Mouse (Mus musculus): ENCODE measurements around the gene Itgb3bp. TPM values are rescaled to one million over a fixed set of nuclear protein-coding genes. Genes with fewer than 3 reads are reported as not detected.

The Itgb3bp gene
- total and polyA plus RNA-seq, 2 experiments from 2014 or later = 1.1 to 26.2 TPM

DNA sequence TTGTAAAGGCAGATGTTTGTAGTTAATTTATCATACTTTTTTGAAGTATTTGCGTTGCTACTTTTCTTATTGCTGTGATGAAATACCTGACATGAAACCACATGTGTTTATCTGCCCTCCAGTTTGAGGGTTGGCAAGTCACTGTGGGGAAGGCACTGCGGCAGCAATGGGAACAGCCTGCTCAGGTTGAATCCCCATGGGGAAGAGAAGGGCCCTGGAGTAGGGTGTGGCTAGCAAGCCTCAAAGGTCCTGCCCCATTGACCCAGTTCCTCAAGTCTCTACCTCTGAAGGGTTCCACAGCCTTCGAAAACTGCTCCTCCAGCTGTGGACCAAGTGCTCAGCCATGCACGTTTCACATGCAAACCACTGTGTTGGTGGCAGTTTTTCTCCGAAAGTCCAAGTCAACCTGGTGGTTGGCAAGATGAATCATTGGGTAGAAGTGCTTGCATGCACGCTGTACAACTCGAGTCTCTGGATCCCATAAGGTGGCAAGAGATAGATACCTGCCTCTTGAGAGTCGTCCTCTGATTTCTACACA is 203.6 kb downstream of the Itgb3bp start:
- no peaks in the 10 kb centered on the region for H3K27me3 ChIP-seq (ENCODE audit: control insufficient read depth, insufficient read depth, low read length)
- H3K4me2 ChIP-seq (ENCODE audit: low read depth, low read length) = no peak overlapping the region
- ATAC-seq (ENCODE audit: insufficient read depth, low read depth) (no peak), DNase-seq (ENCODE audit: low spot score) (no peak)
- WGBS = 91% methylated on average over 8 of the region's 8 CpGs
- H3K4me3 ChIP-seq (ENCODE audit: low read depth, low read length) = no peak overlapping the region
- TF ChIP-seq EP300 (IDR thresholded peaks at IDR 0.05; ENCODE audit: low read depth) (no peak), CTCF (IDR thresholded peaks at IDR 0.05; ENCODE audit: low read depth) (no peak)
- peaks cover 36% of the 10 kb centered on the region for H3K36me3 ChIP-seq (replicated peaks; ENCODE audit: control insufficient read depth, insufficient read depth, low read length)
- peaks cover 6% of the 10 kb centered on the region; the same call in 1 of the 2 replicates for H3K9me3 ChIP-seq (replicated peaks; ENCODE audit: control insufficient read depth, low read length)
- no peak overlapping the region for H3K27ac ChIP-seq (ENCODE audit: low read depth)
- H3K9ac ChIP-seq (replicated peaks; ENCODE audit: low read depth, low read length) = no peak overlapping the region
- H3K4me1 ChIP-seq (ENCODE audit: control insufficient read depth, insufficient read depth) = no peaks in the 10 kb centered on the region

DNA sequence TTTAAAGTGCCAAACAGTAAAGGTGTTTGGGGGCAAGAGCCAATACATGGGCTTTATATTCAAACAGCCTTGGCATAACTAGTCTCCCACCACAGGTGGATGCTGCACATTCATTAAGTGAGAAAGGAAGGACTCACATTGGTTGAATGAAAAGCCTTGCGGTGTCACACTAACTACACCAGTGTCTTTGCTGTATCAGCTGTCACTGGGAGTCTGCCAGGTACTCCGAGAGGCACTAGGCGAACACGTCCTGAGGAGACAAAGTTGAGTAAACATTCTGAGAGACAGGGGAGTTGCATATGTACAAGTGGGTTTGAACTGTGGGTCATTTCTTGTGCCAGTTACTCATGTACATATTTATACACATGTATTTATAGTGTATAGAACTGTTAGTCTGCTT is 205.3 kb downstream of the Itgb3bp start:
- Histone ChIP-seq H3K27me3 (ENCODE audit: control insufficient read depth, insufficient read depth, low read length) (no peaks in the 10 kb centered on the region), H3K4me3 (ENCODE audit: low read depth, low read length) (no peak overlapping the region), H3K27ac (ENCODE audit: low read depth) (no peak overlapping the region), H3K9ac (replicated peaks; ENCODE audit: low read depth, low read length) (no peak overlapping the region), H3K9me3 (replicated peaks; ENCODE audit: control insufficient read depth, low read length) (no peaks in the 10 kb centered on the region), H3K36me3 (replicated peaks; ENCODE audit: control insufficient read depth, insufficient read depth, low read length) (peaks cover 28% of the 10 kb centered on the region), H3K4me1 (ENCODE audit: control insufficient read depth, insufficient read depth) (no peaks in the 10 kb centered on the region), H3K4me2 (ENCODE audit: low read depth, low read length) (no peak overlapping the region)
- ATAC-seq (ENCODE audit: insufficient read depth, low read depth) (no peak), DNase-seq (ENCODE audit: low spot score) (no peak)
- no peak for TF ChIP-seq EP300 (IDR thresholded peaks at IDR 0.05; ENCODE audit: low read depth)
- TF ChIP-seq CTCF (IDR thresholded peaks at IDR 0.05; ENCODE audit: low read depth) = no peak
- WGBS = 68% methylated on average over 4 of the region's 4 CpGs

DNA sequence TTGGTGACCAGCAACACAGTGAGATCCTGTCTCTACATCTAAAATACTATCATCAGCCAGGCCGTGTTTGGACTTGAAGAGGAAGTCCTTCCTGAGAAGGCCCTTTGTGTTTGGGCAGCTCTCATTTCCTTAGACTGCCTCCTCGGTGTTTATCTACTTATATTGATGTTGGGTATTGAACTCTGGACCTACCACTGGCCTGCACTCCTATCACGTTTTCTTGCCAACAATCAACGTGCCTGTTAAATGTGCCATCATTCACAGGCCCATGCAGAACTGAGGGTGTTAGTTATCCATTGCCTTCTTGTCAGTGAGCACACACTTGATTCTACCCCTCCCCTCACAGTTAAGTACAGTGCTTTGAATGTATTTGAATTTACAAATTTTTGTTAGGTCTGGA is 211.7 kb downstream of the Itgb3bp start:
- no peak overlapping the region for H3K27ac ChIP-seq (ENCODE audit: low read depth)
- TF ChIP-seq CTCF (IDR thresholded peaks at IDR 0.05; ENCODE audit: low read depth) (no peak), EP300 (IDR thresholded peaks at IDR 0.05; ENCODE audit: low read depth) (no peak)
- peaks cover 12% of the 10 kb centered on the region for H3K36me3 ChIP-seq (replicated peaks; ENCODE audit: control insufficient read depth, insufficient read depth, low read length)
- peaks cover 8% of the 10 kb centered on the region for H3K4me1 ChIP-seq (ENCODE audit: control insufficient read depth, insufficient read depth)
- no peak overlapping the region for H3K4me2 ChIP-seq (ENCODE audit: low read depth, low read length)
- H3K27me3 ChIP-seq (ENCODE audit: control insufficient read depth, insufficient read depth, low read length) = no peaks in the 10 kb centered on the region
- H3K9me3 ChIP-seq (replicated peaks; ENCODE audit: control insufficient read depth, low read length) = no peaks in the 10 kb centered on the region
- no peak for ATAC-seq (ENCODE audit: insufficient read depth, low read depth)
- no peak overlapping the region for H3K9ac ChIP-seq (replicated peaks; ENCODE audit: low read depth, low read length)
- H3K4me3 ChIP-seq (ENCODE audit: low read depth, low read length) = no peak overlapping the region
- 55% methylated on average over 4 of the region's 4 CpGs for WGBS
- DNase-seq (ENCODE audit: low spot score) = no peak

GRCm38 (mm10) chr4:99715783-99716416 is 213.7 kb downstream of the Itgb3bp start:
- Histone ChIP-seq H3K36me3 (replicated peaks; ENCODE audit: control insufficient read depth, insufficient read depth, low read length) (peaks cover 7% of the 10 kb centered on the region), H3K27ac (ENCODE audit: low read depth) (peak overlapping the region; percentile 52; the same call in 1 of the 2 replicates), H3K4me3 (ENCODE audit: low read depth, low read length) (peak overlapping the region; percentile 74), H3K9me3 (replicated peaks; ENCODE audit: control insufficient read depth, low read length) (no peaks in the 10 kb centered on the region), H3K27me3 (ENCODE audit: control insufficient read depth, insufficient read depth, low read length) (no peaks in the 10 kb centered on the region), H3K4me1 (ENCODE audit: control insufficient read depth, insufficient read depth) (peaks cover 8% of the 10 kb centered on the region), H3K9ac (replicated peaks; ENCODE audit: low read depth, low read length) (peak overlapping the region; percentile 76), H3K4me2 (ENCODE audit: low read depth, low read length) (peak overlapping the region; percentile 85)
- ATAC-seq (ENCODE audit: insufficient read depth, low read depth) = peak; percentile 56; the same call in 1 of the 2 replicates
- DNase-seq (ENCODE audit: low spot score) = no peak
- TF ChIP-seq CTCF (IDR thresholded peaks at IDR 0.05; ENCODE audit: low read depth) (no peak), EP300 (IDR thresholded peaks at IDR 0.05; ENCODE audit: low read depth) (no peak)
- WGBS = 22% methylated on average over 25 of the region's 25 CpGs

Other genes starting within 250 kb of the Itgb3bp start
- gene Alg6, start 214.1 kb downstream of the Itgb3bp start, total RNA-seq (2014; rRNA removed; ENCODE audit: low replicate concordance) = 12.4 and 54.3 TPM in 2 replicates
- 6.3 and 6.5 TPM in 2 replicates for gene Alg6, start 214.1 kb downstream of the Itgb3bp start, polyA plus RNA-seq (2015; fragmentation: Nextera tagmentation; extraction: Ambion mirVana)
- gene Efcab7, start 100.6 kb downstream of the Itgb3bp start, total RNA-seq (2014; rRNA removed; ENCODE audit: low replicate concordance) = 3.7 TPM in 1 of 2 replicates, not detected in the other
- gene Efcab7, start 100.6 kb downstream of the Itgb3bp start, polyA plus RNA-seq (2015; fragmentation: Nextera tagmentation; extraction: Ambion mirVana) = 5.9 and 6.1 TPM in 2 replicates
- gene Pgm1, start 399 bp downstream of the Itgb3bp start, total RNA-seq (2014; rRNA removed; ENCODE audit: low replicate concordance) = 271 and 313 TPM in 2 replicates
- 208 and 220 TPM in 2 replicates for gene Pgm1, start 399 bp downstream of the Itgb3bp start, polyA plus RNA-seq (2015; fragmentation: Nextera tagmentation; extraction: Ambion mirVana)
- 17.5 and 31.3 TPM in 2 replicates for gene Ror1, start 166.0 kb upstream of the Itgb3bp start, total RNA-seq (2014; rRNA removed; ENCODE audit: low replicate concordance)
- gene Ror1, start 166.0 kb upstream of the Itgb3bp start, polyA plus RNA-seq (2015; fragmentation: Nextera tagmentation; extraction: Ambion mirVana) = 8.6 and 10.3 TPM in 2 replicates